Mouse (Mus musculus): ENCODE results near the gene Syt16.

- TF ChIP-seq EP300 (IDR thresholded peaks at IDR 0.05; ENCODE audit: low read length) (no peak), CTCF (conservative IDR thresholded peaks at IDR 0.05 in 1 of 2, IDR thresholded peaks at IDR 0.05 in 1 of 2; ENCODE audit: low read depth in 2 of 2, low read length in 2 of 2) (no peak), JUN (IDR thresholded peaks at IDR 0.05; ENCODE audit: insufficient read depth, low read depth, low read length) (no peak), POLR2A (IDR thresholded peaks at IDR 0.05; ENCODE audit: low read depth, low read length) (no peak), SMC3 (IDR thresholded peaks at IDR 0.05; ENCODE audit: low read depth, low read length) (no peak), SIN3A (IDR thresholded peaks at IDR 0.05; ENCODE audit: low read length) (no peak), ZNF384 (IDR thresholded peaks at IDR 0.05; ENCODE audit: low read depth, low read length) (no peak)
Measured at GRCm38 (mm10) chr12:74081122-74081521, 83.7 kb downstream of the Syt16 start.
